Mouse (Mus musculus): Measurements from ENCODE around the gene Pclo. TPM values are rescaled to one million over a fixed set of nuclear protein-coding genes. Genes with fewer than 3 reads are reported as not detected.
"Not testable (repeated sequence)": the region's sequence is repeated elsewhere in the genome, so short reads cannot be mapped to it uniquely, and the experiment has no call there.

The Pclo gene
- polyA plus RNA-seq (2015; fragmentation: Nextera tagmentation; extraction: Ambion mirVana) = 13.6 TPM in 2 replicates

DNA sequence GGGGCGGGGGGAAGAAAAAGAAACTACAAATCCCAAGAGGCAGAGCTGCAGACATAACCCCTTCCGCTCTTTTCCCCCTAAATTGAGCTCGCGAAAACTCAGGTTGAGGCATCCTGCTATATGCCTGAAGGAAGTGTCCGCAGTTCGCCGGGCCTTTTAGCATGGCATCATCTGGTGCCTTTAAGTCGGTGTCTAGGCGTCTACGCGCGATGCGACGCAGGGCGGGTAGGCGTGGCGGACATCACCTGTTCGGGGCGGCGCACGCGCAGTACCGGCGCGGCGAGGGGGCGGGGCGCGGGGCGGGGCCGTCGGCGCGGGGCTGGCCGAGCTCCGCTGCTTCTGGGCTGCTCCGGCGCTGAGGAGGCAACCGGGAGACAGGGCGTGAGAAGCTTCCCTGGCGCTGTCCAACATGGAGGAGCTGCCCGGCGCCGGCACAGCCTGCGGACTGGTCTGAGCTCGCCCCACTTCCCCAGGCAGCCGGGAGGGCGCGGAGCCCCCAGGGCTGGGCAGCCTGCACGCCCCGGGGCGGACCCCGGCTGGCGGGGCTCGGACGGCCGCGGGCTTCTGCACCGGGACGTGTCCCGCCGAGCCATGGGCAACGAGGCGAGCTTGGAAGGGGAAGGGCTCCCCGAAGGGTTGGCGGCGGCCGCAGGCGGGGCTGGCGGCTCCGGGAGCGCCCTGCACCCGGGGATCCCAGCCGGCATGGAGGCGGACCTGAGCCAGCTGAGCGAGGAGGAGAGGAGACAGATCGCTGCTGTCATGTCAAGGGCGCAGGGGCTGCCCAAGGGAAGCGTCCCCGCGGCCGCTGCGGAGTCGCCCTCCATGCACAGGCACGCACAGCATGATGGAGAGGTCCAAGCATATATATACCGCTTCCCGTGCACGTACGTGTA lies at the start of gene Pclo:
Gene Pclo, plus strand, starts transcription at position 288 of the 893 bp plus-strand sequence.
- Histone ChIP-seq H3K27me3 (ENCODE audit: control insufficient read depth, insufficient read depth, low read depth, low read length) (peaks cover 2% of the 10 kb centered on the region; the same call in 1 of the 2 replicates), H3K4me2 (ENCODE audit: low read length) (peak within 1 kb of the TSS; percentile 67), H3K9ac (ENCODE audit: low read depth, low read length) (peak within 1 kb of the TSS; percentile 90), H3K36me3 (ENCODE audit: control insufficient read depth, insufficient read depth, low read length) (no peaks in the 10 kb centered on the region), H3K9me3 (replicated peaks; ENCODE audit: control insufficient read depth, low read length, poor library complexity, severe bottlenecking) (no peaks in the 10 kb centered on the region), H3K4me1 (ENCODE audit: control insufficient read depth, insufficient read depth, low read length) (peaks cover 6% of the 10 kb centered on the region), H3K4me3 (ENCODE audit: low read depth, low read length) (peak within 1 kb of the TSS; percentile 77), H3K27ac (ENCODE audit: low read length) (peak within 1 kb of the TSS; percentile 97)
- ATAC-seq = peak; percentile 98
- under 1% methylated on average over 62 of the region's 89 CpGs for whole genome bisulfite sequencing

DNA sequence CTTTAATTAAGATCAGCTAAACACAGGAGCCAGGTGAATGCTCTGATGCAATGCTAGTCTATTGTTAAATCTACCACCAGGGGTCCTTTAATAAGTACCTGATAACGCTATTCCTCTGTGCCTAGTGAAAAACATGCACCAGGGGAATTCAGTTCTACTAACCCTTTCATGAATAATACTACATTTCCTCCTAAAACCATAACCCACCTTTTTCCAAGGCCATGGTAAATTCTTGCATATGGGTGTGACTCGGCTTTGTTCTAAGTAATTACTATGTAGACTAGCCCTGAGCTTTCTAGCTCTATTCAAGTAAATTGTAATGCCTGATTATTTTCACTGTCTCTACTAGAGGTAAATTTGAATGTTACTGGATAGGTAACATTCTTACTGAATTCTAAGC lies 20.3 kb upstream of the Pclo start:
- ATAC-seq; H3K9me3 ChIP-seq (replicated peaks; ENCODE audit: control insufficient read depth, low read length, poor library complexity, severe bottlenecking); H3K9ac ChIP-seq (ENCODE audit: low read depth, low read length); H3K4me1 ChIP-seq (ENCODE audit: control insufficient read depth, insufficient read depth, low read length); H3K27me3 ChIP-seq (ENCODE audit: control insufficient read depth, insufficient read depth, low read depth, low read length); H3K4me3 ChIP-seq (ENCODE audit: low read depth, low read length); H3K4me2 ChIP-seq (ENCODE audit: low read length); H3K36me3 ChIP-seq (ENCODE audit: control insufficient read depth, insufficient read depth, low read length); H3K27ac ChIP-seq (ENCODE audit: low read length): not testable (repeated sequence)
- 56% methylated on average over 2 of the region's 2 CpGs for WGBS

DNA sequence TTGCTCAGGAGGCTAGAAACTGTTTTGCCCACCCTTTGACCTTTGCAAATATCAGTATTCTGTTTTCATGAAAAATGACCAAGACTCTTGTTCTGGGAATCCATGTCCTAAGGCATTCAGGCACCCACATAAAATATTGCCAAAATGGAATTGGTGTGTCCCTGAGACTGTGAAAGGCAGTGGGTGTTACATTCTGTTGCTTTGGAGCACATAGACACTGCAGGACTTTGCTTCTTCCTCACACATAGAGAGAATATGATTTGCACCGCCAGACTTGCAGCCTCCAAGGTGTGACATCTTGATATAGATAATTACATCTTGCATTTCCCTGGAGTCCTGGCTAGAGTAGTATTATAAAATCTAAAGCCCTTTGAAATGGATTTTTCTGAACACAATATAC lies 6.2 kb upstream of the Pclo start:
- Histone ChIP-seq H3K9ac (ENCODE audit: low read depth, low read length) (no peak overlapping the region), H3K27ac (ENCODE audit: low read length) (no peak overlapping the region), H3K4me1 (ENCODE audit: control insufficient read depth, insufficient read depth, low read length) (no peaks in the 10 kb centered on the region), H3K9me3 (replicated peaks; ENCODE audit: control insufficient read depth, low read length, poor library complexity, severe bottlenecking) (no peaks in the 10 kb centered on the region), H3K27me3 (ENCODE audit: control insufficient read depth, insufficient read depth, low read depth, low read length) (peaks cover 2% of the 10 kb centered on the region; the same call in 1 of the 2 replicates), H3K4me3 (ENCODE audit: low read depth, low read length) (no peak overlapping the region), H3K4me2 (ENCODE audit: low read length) (no peak overlapping the region), H3K36me3 (ENCODE audit: control insufficient read depth, insufficient read depth, low read length) (no peaks in the 10 kb centered on the region)
- no peak for ATAC-seq
- WGBS = 79% methylated on average over 1 of the region's 1 CpGs

DNA sequence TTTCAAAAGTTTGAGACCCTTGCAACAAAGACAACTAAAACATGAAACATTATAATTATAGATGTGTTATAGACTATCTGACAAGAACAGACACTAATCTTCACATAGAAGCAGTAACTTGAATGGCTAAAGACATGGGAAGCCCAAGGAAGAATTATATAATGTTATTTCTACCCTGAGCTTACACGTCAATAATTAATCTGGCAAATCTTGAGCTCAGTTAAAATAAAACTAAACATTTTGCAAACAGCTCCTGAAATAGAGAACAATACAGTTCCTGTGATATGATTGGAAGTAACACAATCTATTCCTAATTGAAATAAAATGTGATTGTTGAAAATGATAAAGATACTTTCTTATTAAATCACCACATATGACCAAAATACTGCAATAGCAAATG lies 5.1 kb upstream of the Pclo start:
- H3K4me1 ChIP-seq (ENCODE audit: control insufficient read depth, insufficient read depth, low read length) = no peaks in the 10 kb centered on the region
- peaks cover 2% of the 10 kb centered on the region; the same call in 1 of the 2 replicates for H3K27me3 ChIP-seq (ENCODE audit: control insufficient read depth, insufficient read depth, low read depth, low read length)
- no peak overlapping the region for H3K9ac ChIP-seq (ENCODE audit: low read depth, low read length)
- no peak overlapping the region for H3K4me2 ChIP-seq (ENCODE audit: low read length)
- no peaks in the 10 kb centered on the region for H3K36me3 ChIP-seq (ENCODE audit: control insufficient read depth, insufficient read depth, low read length)
- H3K27ac ChIP-seq (ENCODE audit: low read length) = no peak overlapping the region
- no peak for ATAC-seq
- 83% methylated on average over 1 of the region's 1 CpGs for WGBS
- no peak overlapping the region for H3K4me3 ChIP-seq (ENCODE audit: low read depth, low read length)
- H3K9me3 ChIP-seq (replicated peaks; ENCODE audit: control insufficient read depth, low read length, poor library complexity, severe bottlenecking) = no peaks in the 10 kb centered on the region

DNA sequence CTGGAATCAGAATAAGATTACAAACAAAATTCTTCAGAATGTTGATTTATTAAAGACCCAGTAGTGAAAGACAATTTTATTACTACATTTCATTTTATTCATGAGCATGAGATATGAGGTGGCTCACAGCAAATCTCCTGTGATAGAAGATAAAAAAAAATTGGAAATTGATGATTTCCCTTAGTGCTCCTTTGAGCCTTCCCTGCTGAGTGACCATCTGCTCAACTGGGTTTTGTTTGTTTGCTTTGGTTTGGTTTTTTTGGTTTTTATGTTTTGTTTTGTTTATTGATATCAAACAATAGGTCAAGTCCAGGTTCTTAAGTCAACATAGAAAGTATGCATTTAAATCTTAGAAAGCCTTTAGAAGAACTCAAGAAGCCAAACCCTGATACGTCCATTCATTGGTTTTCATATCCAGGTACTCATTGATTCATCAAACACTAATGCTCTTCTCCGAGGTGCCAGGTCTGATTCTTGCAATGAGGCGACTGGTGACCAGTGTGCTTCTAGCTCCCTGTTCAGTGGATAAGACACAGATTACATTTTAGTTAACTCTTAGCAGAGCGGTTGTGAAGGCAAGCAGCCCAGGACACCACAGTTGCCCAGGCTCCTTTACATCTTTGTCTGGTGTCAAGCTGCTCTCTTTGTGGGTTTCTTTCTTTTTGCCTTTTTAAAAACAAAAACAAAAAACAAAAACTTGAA lies 3.6 kb downstream of the Pclo start:
- H3K4me3 ChIP-seq (ENCODE audit: low read depth, low read length) = no peak overlapping the region
- peaks cover 6% of the 10 kb centered on the region for H3K4me1 ChIP-seq (ENCODE audit: control insufficient read depth, insufficient read depth, low read length)
- no peak overlapping the region for H3K9ac ChIP-seq (ENCODE audit: low read depth, low read length)
- H3K9me3 ChIP-seq (replicated peaks; ENCODE audit: control insufficient read depth, low read length, poor library complexity, severe bottlenecking) = no peaks in the 10 kb centered on the region
- H3K27me3 ChIP-seq (ENCODE audit: control insufficient read depth, insufficient read depth, low read depth, low read length) = no peaks in the 10 kb centered on the region
- H3K4me2 ChIP-seq (ENCODE audit: low read length) = no peak overlapping the region
- H3K27ac ChIP-seq (ENCODE audit: low read length) = no peak overlapping the region
- WGBS = 73% methylated on average over 4 of the region's 4 CpGs
- H3K36me3 ChIP-seq (ENCODE audit: control insufficient read depth, insufficient read depth, low read length) = peaks cover 12% of the 10 kb centered on the region
- ATAC-seq = no peak

DNA sequence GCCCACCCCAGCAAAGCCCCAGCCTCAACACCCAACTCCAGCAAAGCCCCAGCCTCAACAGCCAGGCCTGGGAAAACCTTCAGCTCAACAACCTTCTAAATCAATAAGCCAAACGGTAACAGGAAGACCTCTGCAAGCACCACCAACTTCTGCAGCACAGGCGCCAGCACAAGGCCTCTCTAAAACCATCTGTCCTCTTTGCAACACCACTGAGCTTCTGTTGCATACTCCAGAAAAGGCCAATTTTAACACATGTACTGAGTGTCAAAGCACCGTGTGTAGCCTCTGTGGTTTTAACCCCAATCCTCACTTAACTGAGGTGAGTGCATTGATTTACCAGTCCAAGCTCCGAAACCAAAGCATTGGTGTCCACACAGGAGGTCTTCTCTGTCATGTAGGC lies 7.3 kb downstream of the Pclo start:
- Histone ChIP-seq H3K27ac (ENCODE audit: low read length) (no peak overlapping the region), H3K27me3 (ENCODE audit: control insufficient read depth, insufficient read depth, low read depth, low read length) (no peaks in the 10 kb centered on the region), H3K4me2 (ENCODE audit: low read length) (no peak overlapping the region), H3K4me3 (ENCODE audit: low read depth, low read length) (no peak overlapping the region), H3K9me3 (replicated peaks; ENCODE audit: control insufficient read depth, low read length, poor library complexity, severe bottlenecking) (no peaks in the 10 kb centered on the region), H3K4me1 (ENCODE audit: control insufficient read depth, insufficient read depth, low read length) (peaks cover 5% of the 10 kb centered on the region; the same call in 1 of the 2 replicates), H3K36me3 (ENCODE audit: control insufficient read depth, insufficient read depth, low read length) (peaks cover 12% of the 10 kb centered on the region), H3K9ac (ENCODE audit: low read depth, low read length) (no peak overlapping the region)
- no peak for ATAC-seq
- WGBS = 89% methylated on average over 4 of the region's 4 CpGs

DNA sequence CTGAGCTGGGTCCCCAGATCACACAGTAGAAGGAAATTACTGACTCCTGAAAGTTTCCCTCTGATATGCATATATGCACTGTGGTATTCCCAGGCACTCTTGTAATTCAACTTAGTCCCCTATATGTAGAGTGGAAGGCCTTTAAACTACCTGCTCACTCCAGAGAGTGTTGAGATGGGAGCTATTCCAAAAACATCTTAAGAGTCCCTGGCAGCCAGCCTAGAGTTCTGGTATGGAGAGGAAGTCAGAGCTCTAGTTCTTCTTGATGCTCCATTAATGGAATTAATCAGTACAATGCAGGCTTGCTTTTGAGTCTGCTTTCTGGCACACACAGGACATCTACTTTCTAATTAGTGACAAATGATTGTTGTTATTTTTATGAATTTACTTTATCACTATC lies 11.3 kb downstream of the Pclo start:
- Histone ChIP-seq H3K27ac (ENCODE audit: low read length) (no peak overlapping the region), H3K4me3 (ENCODE audit: low read depth, low read length) (no peak overlapping the region), H3K9me3 (replicated peaks; ENCODE audit: control insufficient read depth, low read length, poor library complexity, severe bottlenecking) (no peaks in the 10 kb centered on the region), H3K4me2 (ENCODE audit: low read length) (no peak overlapping the region), H3K9ac (ENCODE audit: low read depth, low read length) (no peak overlapping the region), H3K4me1 (ENCODE audit: control insufficient read depth, insufficient read depth, low read length) (0 out of 2 replicates have a peak, but pooled peaks cover 3% of the 10 kb centered on the region), H3K27me3 (ENCODE audit: control insufficient read depth, insufficient read depth, low read depth, low read length) (no peaks in the 10 kb centered on the region), H3K36me3 (ENCODE audit: control insufficient read depth, insufficient read depth, low read length) (peaks cover 12% of the 10 kb centered on the region)
- ATAC-seq = no peak

DNA sequence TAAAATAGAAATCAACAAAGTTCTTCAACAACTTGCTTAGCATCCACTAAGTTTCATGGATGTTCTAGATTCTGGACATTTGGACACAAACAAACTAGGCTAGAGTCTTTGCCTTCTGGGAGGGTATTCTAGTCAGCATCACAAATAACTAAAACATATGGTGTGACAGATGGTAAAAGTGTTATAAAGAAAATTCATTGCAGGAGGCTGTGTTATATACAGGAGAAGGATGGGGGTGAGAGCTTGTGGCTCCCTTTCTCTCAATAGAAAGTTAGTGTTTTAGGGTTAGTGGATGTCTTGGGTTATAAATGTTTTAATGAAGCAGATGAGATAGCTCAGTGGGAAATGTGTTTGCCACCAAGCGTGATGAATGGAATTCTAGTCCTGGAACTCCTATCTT lies 13.1 kb downstream of the Pclo start:
- H3K27ac ChIP-seq (ENCODE audit: low read length) = no peak overlapping the region
- 42% methylated on average over 1 of the region's 1 CpGs for WGBS
- H3K9me3 ChIP-seq (replicated peaks; ENCODE audit: control insufficient read depth, low read length, poor library complexity, severe bottlenecking) = no peaks in the 10 kb centered on the region
- ATAC-seq = no peak
- H3K4me1 ChIP-seq (ENCODE audit: control insufficient read depth, insufficient read depth, low read length) = 0 out of 2 replicates have a peak, but pooled peaks cover 3% of the 10 kb centered on the region
- H3K4me3 ChIP-seq (ENCODE audit: low read depth, low read length) = no peak overlapping the region
- H3K9ac ChIP-seq (ENCODE audit: low read depth, low read length) = no peak overlapping the region
- no peak overlapping the region for H3K4me2 ChIP-seq (ENCODE audit: low read length)
- H3K36me3 ChIP-seq (ENCODE audit: control insufficient read depth, insufficient read depth, low read length) = no peaks in the 10 kb centered on the region
- no peaks in the 10 kb centered on the region for H3K27me3 ChIP-seq (ENCODE audit: control insufficient read depth, insufficient read depth, low read depth, low read length)

GRCm38 (mm10) chr5:14531906-14532305 lies 17.2 kb downstream of the Pclo start:
- no peak for ATAC-seq
- H3K9ac ChIP-seq (ENCODE audit: low read depth, low read length) = no peak overlapping the region
- H3K27me3 ChIP-seq (ENCODE audit: control insufficient read depth, insufficient read depth, low read depth, low read length) = no peaks in the 10 kb centered on the region
- WGBS = 81% methylated on average over 2 of the region's 2 CpGs
- no peaks in the 10 kb centered on the region for H3K9me3 ChIP-seq (replicated peaks; ENCODE audit: control insufficient read depth, low read length, poor library complexity, severe bottlenecking)
- H3K27ac ChIP-seq (ENCODE audit: low read length) = no peak overlapping the region
- H3K4me3 ChIP-seq (ENCODE audit: low read depth, low read length) = no peak overlapping the region
- H3K4me2 ChIP-seq (ENCODE audit: low read length) = no peak overlapping the region
- no peaks in the 10 kb centered on the region for H3K4me1 ChIP-seq (ENCODE audit: control insufficient read depth, insufficient read depth, low read length)
- H3K36me3 ChIP-seq (ENCODE audit: control insufficient read depth, insufficient read depth, low read length) = no peaks in the 10 kb centered on the region
